Mouse (Mus musculus): ENCODE results near the gene F3. TPM values are rescaled to one million over a fixed set of nuclear protein-coding genes. Genes with fewer than 3 reads are reported as not detected.
A peak's percentile ranks its signal among the peaks of the same experiment; 100 is the strongest.

F3 gene
- polyA plus RNA-seq, 1 experiment: 56.6 TPM

DNA sequence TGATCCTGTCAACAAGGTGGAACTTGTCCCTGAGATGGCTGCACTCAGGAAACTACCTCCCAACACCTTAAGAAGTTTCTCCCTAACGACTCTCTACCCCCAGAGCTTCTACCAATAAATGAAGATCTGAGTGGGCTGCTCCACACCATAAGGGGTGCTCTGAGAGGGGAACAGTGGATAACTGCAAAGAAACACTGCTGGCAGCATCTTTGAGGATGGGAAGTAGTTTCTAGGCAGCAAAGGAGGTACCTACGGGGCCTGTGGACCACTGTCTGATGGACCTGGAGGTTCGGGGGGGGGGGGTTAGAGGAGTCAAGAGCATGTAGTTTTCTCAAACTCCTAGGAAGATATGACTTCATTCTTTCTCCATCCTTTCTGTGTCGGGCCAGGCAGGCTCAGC is 23.9 kb upstream of the F3 start:
- Histone ChIP-seq H3K4me1 (ENCODE audit: control insufficient read depth, insufficient read depth, low read length) (peaks cover 2% of the 10 kb centered on the region; the same call in 1 of the 2 replicates), H3K4me3 (replicated peaks; ENCODE audit: insufficient read depth, low read depth, low read length) (no peak overlapping the region), H3K27ac (ENCODE audit: insufficient read depth, low read length) (no peak overlapping the region), H3K27me3 (ENCODE audit: control insufficient read depth, insufficient read depth, low read length) (no peaks in the 10 kb centered on the region; the same call in 1 of the 2 replicates)
- no peak for TF ChIP-seq POLR2A (IDR thresholded peaks at IDR 0.05; ENCODE audit: borderline replicate concordance, insufficient read depth, low read length)
- no peak for TF ChIP-seq CTCF (IDR thresholded peaks at IDR 0.05; ENCODE audit: borderline replicate concordance, insufficient read depth, low read depth, low read length)
- no peak for DNase-seq
- WGBS: 74% methylated on average over 4 of the region's 4 CpGs

DNA sequence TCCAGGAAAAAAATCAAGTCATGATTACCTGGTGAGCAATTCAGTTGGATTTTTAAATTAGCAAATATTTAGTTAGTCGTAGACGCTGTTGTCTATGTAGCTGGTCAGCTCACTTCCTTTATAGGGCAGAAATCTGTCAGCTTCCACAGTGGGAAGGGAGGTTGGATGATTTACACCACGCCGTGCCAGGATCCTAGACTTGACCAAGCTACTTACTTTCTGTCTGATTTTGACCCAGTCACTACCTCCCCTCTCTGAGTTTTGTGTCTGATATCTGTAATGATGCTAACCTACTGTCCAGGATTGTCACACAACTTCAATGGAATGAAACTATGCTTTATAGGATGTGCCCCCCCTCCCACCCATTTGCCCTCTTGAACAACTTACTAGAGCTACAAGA is 23.5 kb upstream of the F3 start:
- Histone ChIP-seq H3K4me3 (replicated peaks; ENCODE audit: insufficient read depth, low read depth, low read length) (no peak overlapping the region), H3K27ac (ENCODE audit: insufficient read depth, low read length) (no peak overlapping the region), H3K27me3 (ENCODE audit: control insufficient read depth, insufficient read depth, low read length) (no peaks in the 10 kb centered on the region; the same call in 1 of the 2 replicates), H3K4me1 (ENCODE audit: control insufficient read depth, insufficient read depth, low read length) (peaks cover 2% of the 10 kb centered on the region; the same call in 1 of the 2 replicates)
- TF ChIP-seq POLR2A (IDR thresholded peaks at IDR 0.05; ENCODE audit: borderline replicate concordance, insufficient read depth, low read length) (no peak), CTCF (IDR thresholded peaks at IDR 0.05; ENCODE audit: borderline replicate concordance, insufficient read depth, low read depth, low read length) (no peak)
- DNase-seq: no peak
- WGBS: 66% methylated on average over 4 of the region's 4 CpGs

DNA sequence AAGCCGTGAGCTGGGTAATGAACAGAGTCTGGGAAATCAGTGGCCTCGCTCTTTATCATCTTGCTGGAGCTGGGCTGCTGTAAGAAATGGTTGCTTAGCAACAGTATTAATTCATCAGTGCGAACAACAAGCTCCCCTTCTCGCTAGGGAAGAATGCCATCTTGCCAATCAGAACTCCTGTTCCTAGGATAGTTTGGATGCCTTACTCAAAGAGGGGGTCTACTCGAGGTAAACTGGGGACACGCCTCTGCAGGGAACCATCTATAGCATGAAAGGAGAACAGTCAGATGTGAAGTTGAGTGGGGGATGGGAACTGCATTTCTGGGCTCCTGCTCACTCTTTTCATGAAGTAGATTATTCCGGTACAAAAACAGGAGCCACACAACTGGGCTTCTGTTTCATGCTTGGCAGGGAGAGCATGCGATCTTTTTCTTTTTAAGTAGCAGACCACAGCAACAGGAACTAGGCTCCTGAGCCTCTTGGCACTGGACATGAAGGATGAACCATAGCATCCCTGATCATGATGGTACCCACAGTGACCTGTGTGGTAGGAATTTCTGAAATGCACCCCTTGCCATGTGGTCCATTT is 22.9 kb upstream of the F3 start:
- no peak overlapping the region; the same call in 1 of the 2 replicates for H3K27ac ChIP-seq (ENCODE audit: insufficient read depth, low read length)
- TF ChIP-seq CTCF (IDR thresholded peaks at IDR 0.05; ENCODE audit: borderline replicate concordance, insufficient read depth, low read depth, low read length): no peak
- H3K27me3 ChIP-seq (ENCODE audit: control insufficient read depth, insufficient read depth, low read length): no peaks in the 10 kb centered on the region; the same call in 1 of the 2 replicates
- peak in 1 of 2 experiments; percentile 14 for DNase-seq
- 33% methylated on average over 8 of the region's 8 CpGs for WGBS
- no peak overlapping the region for H3K4me3 ChIP-seq (replicated peaks; ENCODE audit: insufficient read depth, low read depth, low read length)
- peaks cover 2% of the 10 kb centered on the region; the same call in 1 of the 2 replicates for H3K4me1 ChIP-seq (ENCODE audit: control insufficient read depth, insufficient read depth, low read length)

DNA sequence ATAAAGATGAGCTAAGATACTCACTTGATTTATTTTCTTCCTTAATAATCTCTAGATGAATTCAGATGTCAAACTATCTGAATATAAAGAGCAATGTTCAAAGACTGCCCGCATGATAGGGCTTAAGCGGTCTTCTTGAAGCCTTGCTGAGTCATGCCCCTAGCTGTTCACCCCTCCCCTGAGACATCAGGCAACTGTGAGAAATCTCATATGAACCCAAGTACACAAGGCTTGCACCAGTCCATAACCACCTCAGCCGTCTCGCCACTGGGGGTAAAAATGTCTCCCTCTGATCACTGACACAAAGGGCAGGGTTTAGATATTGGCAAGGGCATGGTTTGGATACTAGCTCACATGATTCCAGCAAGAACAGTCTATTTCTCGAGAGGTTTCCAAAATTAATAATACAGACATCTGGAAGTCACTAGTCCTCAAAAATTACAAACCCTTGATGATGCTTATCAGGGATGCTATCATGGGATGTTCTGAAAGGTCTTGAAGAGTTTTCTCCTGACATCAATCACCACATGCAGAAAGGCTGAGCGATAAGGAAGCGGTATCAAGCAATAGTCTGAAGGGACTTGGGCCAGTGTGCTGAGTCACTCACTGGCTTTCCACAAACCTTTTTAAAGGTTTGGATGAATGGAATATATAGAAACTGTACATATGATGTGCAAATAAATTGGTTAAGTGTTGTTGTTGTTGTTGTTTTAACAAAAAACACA is 20.0 kb upstream of the F3 start:
- Histone ChIP-seq H3K27ac (ENCODE audit: insufficient read depth, low read length) (no peak overlapping the region), H3K27me3 (ENCODE audit: control insufficient read depth, insufficient read depth, low read length) (no peaks in the 10 kb centered on the region; the same call in 1 of the 2 replicates), H3K4me3 (replicated peaks; ENCODE audit: insufficient read depth, low read depth, low read length) (no peak overlapping the region), H3K4me1 (ENCODE audit: control insufficient read depth, insufficient read depth, low read length) (peaks cover 2% of the 10 kb centered on the region; the same call in 1 of the 2 replicates)
- WGBS: 87% methylated on average over 7 of the region's 7 CpGs
- DNase-seq: no peak
- no peak for TF ChIP-seq CTCF (IDR thresholded peaks at IDR 0.05; ENCODE audit: borderline replicate concordance, insufficient read depth, low read depth, low read length)
- TF ChIP-seq POLR2A (IDR thresholded peaks at IDR 0.05; ENCODE audit: borderline replicate concordance, insufficient read depth, low read length): no peak

DNA sequence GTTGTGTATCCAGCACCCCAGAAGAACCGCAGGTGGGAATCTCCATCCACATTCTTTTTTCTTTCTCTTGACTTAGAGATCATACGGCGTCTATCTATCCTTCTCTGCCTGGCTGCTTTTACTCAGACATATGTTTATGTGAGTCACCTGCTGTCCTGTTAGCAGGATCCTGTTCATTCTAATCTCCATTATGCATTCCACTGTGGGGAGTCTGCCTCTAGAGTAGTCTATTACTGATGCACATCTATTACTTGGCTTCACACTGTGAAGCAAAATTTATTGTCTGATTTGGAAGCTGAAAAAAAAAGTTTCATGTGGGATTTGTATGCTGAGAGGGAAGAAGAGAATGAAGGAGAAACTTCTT is 19.5 kb upstream of the F3 start:
- TF ChIP-seq POLR2A (IDR thresholded peaks at IDR 0.05; ENCODE audit: borderline replicate concordance, insufficient read depth, low read length) (no peak), CTCF (IDR thresholded peaks at IDR 0.05; ENCODE audit: borderline replicate concordance, insufficient read depth, low read depth, low read length) (no peak)
- H3K4me1 ChIP-seq (ENCODE audit: control insufficient read depth, insufficient read depth, low read length): peaks cover 2% of the 10 kb centered on the region; the same call in 1 of the 2 replicates
- no peak overlapping the region for H3K27ac ChIP-seq (ENCODE audit: insufficient read depth, low read length)
- 38% methylated on average over 3 of the region's 3 CpGs for WGBS
- no peak overlapping the region for H3K4me3 ChIP-seq (replicated peaks; ENCODE audit: insufficient read depth, low read depth, low read length)
- H3K27me3 ChIP-seq (ENCODE audit: control insufficient read depth, insufficient read depth, low read length): no peaks in the 10 kb centered on the region; the same call in 1 of the 2 replicates
- DNase-seq: peak in 1 of 2 experiments; percentile 32

DNA sequence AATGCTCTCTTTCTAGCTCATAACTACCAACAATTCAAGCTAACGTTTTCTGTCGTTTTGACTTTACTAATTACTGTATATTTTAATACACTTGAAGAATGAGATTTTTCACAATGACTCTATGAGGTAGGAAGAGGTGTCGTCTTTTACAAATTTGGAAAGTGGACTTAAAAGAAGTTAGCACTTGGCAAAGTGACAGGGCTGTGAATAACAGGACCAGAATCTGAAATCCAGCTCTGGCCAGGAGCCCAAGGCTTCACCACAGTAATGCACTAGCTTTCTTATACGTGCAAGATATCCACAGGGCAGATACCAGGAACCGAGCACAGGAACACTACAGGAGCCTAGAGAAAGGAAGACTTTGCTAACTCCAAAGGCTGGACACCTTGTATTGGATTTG is 17.2 kb upstream of the F3 start:
- no peak for DNase-seq
- no peaks in the 10 kb centered on the region for H3K27me3 ChIP-seq (ENCODE audit: control insufficient read depth, insufficient read depth, low read length)
- H3K27ac ChIP-seq (ENCODE audit: insufficient read depth, low read length): no peak overlapping the region
- no peaks in the 10 kb centered on the region for H3K4me1 ChIP-seq (ENCODE audit: control insufficient read depth, insufficient read depth, low read length)
- TF ChIP-seq POLR2A (IDR thresholded peaks at IDR 0.05; ENCODE audit: borderline replicate concordance, insufficient read depth, low read length) (no peak), CTCF (IDR thresholded peaks at IDR 0.05; ENCODE audit: borderline replicate concordance, insufficient read depth, low read depth, low read length) (no peak)
- 31% methylated on average over 5 of the region's 5 CpGs for WGBS
- no peak overlapping the region for H3K4me3 ChIP-seq (replicated peaks; ENCODE audit: insufficient read depth, low read depth, low read length)

DNA sequence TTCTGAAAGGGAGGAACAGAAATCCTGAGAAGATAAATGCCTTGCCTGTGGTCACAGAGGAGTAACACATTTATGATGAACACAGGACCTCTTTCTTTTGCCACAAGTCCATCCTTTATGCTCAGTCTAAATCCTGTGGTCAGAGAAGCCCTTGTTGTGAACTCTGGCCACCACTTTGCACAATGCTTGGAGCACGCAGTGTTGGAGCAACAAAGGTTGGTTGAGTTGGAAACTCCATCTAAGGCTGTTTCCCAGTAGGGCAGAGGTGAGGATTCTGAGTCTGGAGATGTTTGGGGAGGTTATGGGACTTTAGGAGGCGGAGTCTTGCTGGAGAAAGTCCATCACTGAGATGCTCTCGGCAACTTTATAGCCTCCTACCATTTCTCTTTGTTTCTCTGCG is 16.2 kb upstream of the F3 start:
- Histone ChIP-seq H3K4me3 (replicated peaks; ENCODE audit: insufficient read depth, low read depth, low read length) (no peak overlapping the region), H3K27ac (ENCODE audit: insufficient read depth, low read length) (no peak overlapping the region), H3K27me3 (ENCODE audit: control insufficient read depth, insufficient read depth, low read length) (no peaks in the 10 kb centered on the region), H3K4me1 (ENCODE audit: control insufficient read depth, insufficient read depth, low read length) (no peaks in the 10 kb centered on the region)
- 87% methylated on average over 4 of the region's 4 CpGs for WGBS
- no peak for DNase-seq
- TF ChIP-seq CTCF (IDR thresholded peaks at IDR 0.05; ENCODE audit: borderline replicate concordance, insufficient read depth, low read depth, low read length): no peak
- TF ChIP-seq POLR2A (IDR thresholded peaks at IDR 0.05; ENCODE audit: borderline replicate concordance, insufficient read depth, low read length): no peak

All from cerebellum, adult 2 months (tissue).